Mouse (Mus musculus) liver, adult 2 months (tissue): ENCODE measurements around the gene Htr1a. TPM values are rescaled to one million over a fixed set of nuclear protein-coding genes. Genes with fewer than 3 reads are reported as not detected.

ENCODE experiments used
- DNase-seq: peaks from one replicate; pipeline ENCODE4 v3.0.0-alpha.2; 2011; ENCODE audit warnings: low read depth, low spot score; ENCODE audit errors: extremely low read depth
- H3K27ac ChIP-seq: fragments of 200-500 bp; replicated peaks from 2 replicates; pipeline ENCODE4 v1.5.1; 2012; ENCODE audit warnings: low read depth, mild to moderate bottlenecking, control low read depth, inconsistent platforms, low read length; ENCODE audit not compliant: insufficient read depth
- H3K27me3 ChIP-seq: fragments of 200-500 bp; 2 replicates; pipeline ENCODE4 v1.6.1; 2012; ENCODE audit warnings: mild to moderate bottlenecking, moderate library complexity, low read length, inconsistent platforms; ENCODE audit not compliant: control insufficient read depth, insufficient read depth
- H3K36me3 ChIP-seq: fragments of 200-500 bp; 2 replicates; pipeline ENCODE4 v1.6.1; 2012; ENCODE audit warnings: low read length, inconsistent platforms; ENCODE audit not compliant: control insufficient read depth, insufficient read depth
- H3K4me1 ChIP-seq: fragments of 200-500 bp; 2 replicates; pipeline ENCODE4 v1.6.1; 2011; ENCODE audit warnings: low read length; ENCODE audit not compliant: control insufficient read depth, insufficient read depth
- H3K4me3 ChIP-seq: fragments of 200-500 bp; 2 replicates; pipeline ENCODE4 v1.5.1; 2011; ENCODE audit warnings: low read depth, mild to moderate bottlenecking, control low read depth, low read length, moderate library complexity; ENCODE audit not compliant: insufficient read depth
- H3K79me2 ChIP-seq: fragments of 200-500 bp; 2 replicates; pipeline ENCODE4 v1.6.1; 2012; ENCODE audit warnings: inconsistent platforms, mild to moderate bottlenecking, low read length, moderate library complexity; ENCODE audit not compliant: control insufficient read depth, insufficient read depth
- H3K9ac ChIP-seq: fragments of 200-500 bp; 2 replicates; pipeline ENCODE4 v1.6.1; 2012; ENCODE audit warnings: low read depth, mild to moderate bottlenecking, control low read depth, inconsistent platforms, low read length
- CTCF ChIP-seq: fragments of 200-500 bp; IDR thresholded peaks from 2 replicates; pipeline ENCODE4 v1.5.1; 2011; ENCODE audit warnings: low read depth, low read length, control low read depth
- POLR2A ChIP-seq: fragments of 200-500 bp; IDR thresholded peaks from 2 replicates; pipeline ENCODE4 v1.6.1; 2011; ENCODE audit warnings: low read length, control low read depth; ENCODE audit not compliant: insufficient read depth; ENCODE audit errors: extremely low read depth
- WGBS: fragments of 180-500 bp; shearing (Covaris S2); methylation state at CpG from one replicate; pipeline ENCODE4 v1.1.7; 2018; 5-methylcytosine and 5-hydroxymethylcytosine counted together
- polyA plus RNA-seq: library from polyadenylated mRNA; depleted of rRNA; stranded (reverse); fragments of >200 nt; gene quantifications from 2 replicates; pipeline ENCODE4 v1.2.3, GENCODE M21; 2012; rRNA removed
- total RNA-seq: library from RNA; depleted of rRNA; stranded (reverse); fragments of >200 nt; gene quantifications from 2 replicates; pipeline ENCODE4 v1.2.3, GENCODE M21; 2014; rRNA removed

The Htr1a gene
- total and polyA plus RNA-seq, 2 experiments = not detected

DNA sequence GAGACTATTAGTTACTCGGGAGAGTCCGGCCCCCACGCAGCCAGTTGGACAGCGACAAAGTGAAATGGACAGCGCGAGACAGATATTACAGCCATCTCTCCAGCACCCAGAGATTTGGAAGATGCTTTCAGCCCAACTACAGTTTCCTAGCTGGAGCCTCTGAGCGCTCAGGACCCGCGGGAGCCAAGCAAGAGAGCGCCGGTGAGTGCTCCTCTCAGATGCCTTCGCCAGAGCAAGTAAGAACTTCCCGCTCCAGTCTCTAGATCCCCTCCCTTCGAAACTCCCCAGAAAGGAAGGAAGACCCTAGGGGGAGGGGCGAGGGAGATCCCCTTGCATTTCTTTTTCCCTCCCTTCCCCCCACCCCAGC is 415 bp downstream of the Htr1a start:
- peaks cover 8% of the 10 kb centered on the region for H3K27me3 ChIP-seq
- H3K79me2 ChIP-seq = no peaks in the 10 kb centered on the region
- H3K36me3 ChIP-seq = no peaks in the 10 kb centered on the region
- no peak for DNase-seq
- TF ChIP-seq CTCF = no peak
- no peak for TF ChIP-seq POLR2A
- H3K9ac ChIP-seq = no peak overlapping the region
- no peaks in the 10 kb centered on the region for H3K4me1 ChIP-seq
- WGBS = 2% methylated on average over 15 of the region's 15 CpGs
- H3K27ac ChIP-seq = no peak overlapping the region
- no peak overlapping the region for H3K4me3 ChIP-seq

DNA sequence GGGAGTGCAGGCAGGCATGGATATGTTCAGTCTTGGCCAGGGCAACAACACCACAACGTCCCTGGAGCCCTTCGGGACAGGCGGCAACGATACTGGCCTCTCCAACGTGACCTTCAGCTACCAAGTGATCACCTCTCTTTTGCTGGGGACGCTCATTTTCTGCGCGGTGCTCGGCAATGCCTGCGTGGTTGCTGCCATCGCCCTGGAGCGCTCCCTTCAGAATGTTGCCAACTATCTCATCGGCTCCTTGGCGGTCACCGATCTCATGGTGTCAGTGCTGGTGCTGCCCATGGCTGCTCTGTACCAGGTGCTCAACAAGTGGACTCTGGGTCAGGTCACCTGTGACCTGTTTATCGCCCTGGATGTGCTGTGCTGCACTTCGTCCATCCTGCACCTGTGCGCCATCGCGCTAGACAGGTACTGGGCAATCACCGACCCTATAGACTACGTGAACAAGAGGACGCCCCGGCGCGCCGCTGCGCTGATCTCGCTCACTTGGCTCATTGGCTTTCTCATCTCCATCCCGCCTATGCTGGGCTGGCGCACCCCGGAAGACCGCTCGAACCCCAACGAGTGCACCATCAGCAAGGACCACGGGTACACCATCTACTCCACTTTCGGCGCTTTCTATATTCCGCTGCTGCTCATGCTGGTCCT is 927 bp downstream of the Htr1a start:
- no peak overlapping the region for H3K9ac ChIP-seq
- peaks cover 8% of the 10 kb centered on the region for H3K27me3 ChIP-seq
- no peak overlapping the region for H3K4me3 ChIP-seq
- H3K4me1 ChIP-seq = no peaks in the 10 kb centered on the region
- no peaks in the 10 kb centered on the region for H3K79me2 ChIP-seq
- 2% methylated on average over 39 of the region's 39 CpGs for WGBS
- no peak overlapping the region for H3K27ac ChIP-seq
- TF ChIP-seq CTCF (no peak), POLR2A (no peak)
- no peak for DNase-seq
- H3K36me3 ChIP-seq = no peaks in the 10 kb centered on the region

GRCm38 (mm10) chr13:105444895-105445281 is 1.4 kb downstream of the Htr1a start:
- TF ChIP-seq POLR2A (no peak), CTCF (no peak)
- H3K36me3 ChIP-seq = no peaks in the 10 kb centered on the region
- WGBS = 4% methylated on average over 26 of the region's 26 CpGs
- H3K4me3 ChIP-seq = no peak overlapping the region
- no peak overlapping the region for H3K9ac ChIP-seq
- no peak for DNase-seq
- H3K4me1 ChIP-seq = no peaks in the 10 kb centered on the region
- H3K27me3 ChIP-seq = peaks cover 8% of the 10 kb centered on the region
- no peaks in the 10 kb centered on the region for H3K79me2 ChIP-seq
- no peak overlapping the region for H3K27ac ChIP-seq

- 6% methylated on average over 4 of the region's 4 CpGs for WGBS
- TF ChIP-seq CTCF = no peak
- no peak for TF ChIP-seq POLR2A
- Histone ChIP-seq H3K4me3 (no peak overlapping the region), H3K9ac (no peak overlapping the region), H3K4me1 (no peaks in the 10 kb centered on the region), H3K36me3 (no peaks in the 10 kb centered on the region), H3K27ac (no peak overlapping the region), H3K79me2 (no peaks in the 10 kb centered on the region), H3K27me3 (peaks cover 8% of the 10 kb centered on the region)
- no peak for DNase-seq
These were observed 2.8 kb downstream of the Htr1a start for GRCm38 (mm10) chr13:105446239-105446638.

DNA sequence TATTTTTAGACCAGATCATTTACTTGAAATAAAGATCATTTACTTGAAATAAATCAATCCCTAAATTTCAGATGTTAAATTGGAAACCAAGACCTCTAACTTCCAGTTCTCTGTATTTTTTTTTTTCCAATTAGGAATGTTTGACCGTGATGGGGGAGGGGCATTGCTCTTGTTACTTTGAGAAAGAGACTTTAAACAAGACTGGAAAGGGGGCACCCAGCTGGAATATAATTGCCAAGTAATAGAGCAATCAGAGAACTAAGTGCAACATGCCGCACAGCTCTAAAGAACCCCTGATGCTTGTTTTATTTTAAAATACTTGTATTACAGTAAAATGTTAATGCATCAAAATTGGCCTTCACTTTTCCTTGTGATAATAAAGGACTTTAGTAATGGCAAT is 4.3 kb downstream of the Htr1a start:
- H3K27ac ChIP-seq = no peak overlapping the region
- H3K4me1 ChIP-seq = no peaks in the 10 kb centered on the region
- peaks cover 8% of the 10 kb centered on the region for H3K27me3 ChIP-seq
- no peak for DNase-seq
- TF ChIP-seq POLR2A (no peak), CTCF (no peak)
- H3K36me3 ChIP-seq = no peaks in the 10 kb centered on the region
- H3K4me3 ChIP-seq = no peak overlapping the region
- WGBS = 53% methylated on average over 2 of the region's 2 CpGs
- no peak overlapping the region for H3K9ac ChIP-seq
- no peaks in the 10 kb centered on the region for H3K79me2 ChIP-seq

DNA sequence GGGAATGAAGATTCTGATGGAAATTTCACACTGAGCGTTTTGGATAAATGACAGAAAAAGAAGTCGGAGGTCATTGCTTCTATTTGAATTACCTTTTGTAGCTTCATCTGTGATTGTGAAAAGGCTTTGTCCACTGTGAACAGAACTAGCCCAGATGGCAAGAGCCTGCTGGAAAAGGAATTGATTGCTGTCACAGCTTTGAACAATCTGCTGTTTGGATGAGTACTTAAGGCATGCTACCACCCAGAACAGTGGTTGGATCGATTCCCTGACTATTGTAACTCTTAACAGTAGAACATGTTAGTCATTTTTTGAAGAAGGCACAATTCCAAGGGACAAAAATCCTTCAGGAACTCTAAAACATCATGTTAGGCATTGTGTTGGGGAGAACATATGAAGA is 8.1 kb downstream of the Htr1a start:
- DNase-seq = no peak
- Histone ChIP-seq H3K27me3 (no peaks in the 10 kb centered on the region), H3K9ac (no peak overlapping the region), H3K36me3 (no peaks in the 10 kb centered on the region), H3K4me3 (no peak overlapping the region), H3K4me1 (no peaks in the 10 kb centered on the region), H3K27ac (no peak overlapping the region), H3K79me2 (no peaks in the 10 kb centered on the region)
- no peak for TF ChIP-seq CTCF
- TF ChIP-seq POLR2A = no peak
- 67% methylated on average over 3 of the region's 3 CpGs for WGBS

Other genes starting within 250 kb of the Htr1a start
- gene Rnf180, start 148.8 kb upstream of the Htr1a start, total RNA-seq = 0.54 and 0.74 TPM in 2 replicates
- 0.15 and 0.20 TPM in 2 replicates for gene Rnf180, start 148.8 kb upstream of the Htr1a start, polyA plus RNA-seq